Mouse (Mus musculus): ENCODE data around the gene Wipf1. TPM values are rescaled to one million over a fixed set of nuclear protein-coding genes. Genes with fewer than 3 reads are reported as not detected.

The Wipf1 gene
- polyA plus RNA-seq, 1 experiment, result 10.3 TPM

GRCm38 (mm10) chr2:73477501-73477900 is 52.0 kb downstream of the Wipf1 start:
- no peak for DNase-seq (ENCODE audit: low read depth, low spot score)
- 87% methylated on average over 7 of the region's 7 CpGs for WGBS

GRCm38 (mm10) chr2:73475519-73475918 is 54.0 kb downstream of the Wipf1 start:
- no peak for DNase-seq (ENCODE audit: low read depth, low spot score)

DNA sequence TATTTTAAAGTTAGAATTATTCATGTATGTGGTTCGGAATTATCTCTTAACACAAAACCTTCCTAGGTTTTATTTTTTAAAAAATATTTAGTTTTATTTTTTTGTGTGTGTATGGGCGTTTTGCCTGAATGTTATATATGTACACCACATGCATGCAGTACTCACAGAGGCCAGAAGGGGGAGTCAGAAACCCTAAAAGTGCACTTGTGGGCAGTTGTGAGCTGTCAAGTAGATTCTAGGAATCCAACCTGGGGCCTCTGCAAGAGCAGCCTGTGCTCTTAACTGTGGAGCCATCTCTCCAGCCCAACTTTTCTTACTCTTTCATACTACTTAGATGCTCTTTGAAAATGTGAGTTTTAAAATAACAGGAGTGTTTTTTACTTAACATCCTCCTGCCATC is 57.4 kb downstream of the Wipf1 start:
- 94% methylated on average over 2 of the region's 2 CpGs for WGBS
- DNase-seq (ENCODE audit: low read depth, low spot score), result no peak

More at GRCm38 (mm10) chr2:73475519-73475918, 54.0 kb downstream of the Wipf1 start:
- WGBS, result 45% methylated on average over 3 of the region's 3 CpGs

DNA sequence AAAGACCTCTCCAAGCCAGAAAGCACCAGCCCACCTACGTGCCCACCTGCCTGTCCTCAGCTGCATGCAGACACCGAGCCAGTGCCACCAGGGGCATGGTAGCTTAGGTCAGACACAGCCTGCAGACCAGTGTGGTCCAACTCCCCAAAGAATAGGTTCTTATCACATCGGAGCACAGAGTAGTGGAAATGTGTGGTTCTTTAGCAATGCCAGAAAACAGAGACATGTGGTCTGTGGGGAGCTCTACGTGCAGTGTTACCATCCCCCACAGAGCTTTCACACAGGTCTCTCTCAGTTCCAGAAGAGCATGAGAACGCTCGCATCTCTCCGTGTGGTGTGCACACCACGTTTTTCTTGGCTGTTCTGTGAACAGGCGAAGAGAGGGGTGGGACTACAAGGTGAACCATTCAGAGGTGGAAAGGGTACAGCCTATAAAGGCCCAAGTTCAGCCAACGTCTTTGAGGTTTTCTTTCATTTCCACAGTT is 59.3 kb downstream of the Wipf1 start:
- WGBS, result 73% methylated on average over 10 of the region's 10 CpGs
- DNase-seq (ENCODE audit: low read depth, low spot score), result no peak

DNA sequence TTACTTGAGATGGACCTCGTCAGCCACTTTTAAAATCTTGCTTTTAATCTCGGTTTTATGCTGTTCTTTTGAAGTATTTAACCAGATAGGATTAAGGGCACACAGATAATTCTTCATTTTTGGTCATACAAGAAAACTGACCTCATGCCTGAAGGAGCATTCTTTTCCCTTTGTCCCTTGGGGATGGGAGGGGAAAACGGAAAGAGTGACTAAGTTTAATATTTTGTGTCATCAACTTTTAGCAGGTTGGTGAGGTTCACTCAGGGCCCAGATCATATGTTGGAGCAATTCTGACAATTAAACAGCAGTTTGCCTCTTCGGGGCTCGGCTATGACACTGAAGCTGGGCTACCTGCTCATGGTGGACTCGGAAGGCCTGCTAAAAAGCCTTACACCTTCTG is 60.0 kb downstream of the Wipf1 start:
- DNase-seq (ENCODE audit: low read depth, low spot score), result no peak
- WGBS, result 76% methylated on average over 6 of the region's 6 CpGs

DNA sequence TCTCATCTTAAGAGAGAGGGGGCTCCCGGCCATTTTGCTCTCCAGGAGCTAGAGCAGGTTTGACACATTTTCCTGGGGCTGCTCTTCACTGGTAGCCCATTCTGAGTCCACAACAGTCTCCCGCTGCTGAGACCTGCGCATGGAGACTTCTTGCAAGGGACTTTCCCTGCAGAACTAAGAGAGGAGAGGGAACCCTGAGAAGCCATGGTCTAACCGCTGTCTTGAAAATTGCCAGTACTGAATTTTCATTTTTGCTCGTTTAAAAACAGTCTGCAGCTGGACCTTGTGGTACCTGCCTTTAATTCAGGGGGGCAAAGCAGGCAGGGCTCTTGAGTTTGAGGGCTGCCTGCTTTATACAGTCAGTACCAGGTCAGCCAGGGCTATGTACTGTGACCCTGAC is 60.5 kb downstream of the Wipf1 start:
- 81% methylated on average over 5 of the region's 5 CpGs for WGBS
- no peak for DNase-seq (ENCODE audit: low read depth, low spot score)

GRCm38 (mm10) chr2:73467071-73467851 is 62.3 kb downstream of the Wipf1 start:
- no peak for DNase-seq (ENCODE audit: low read depth, low spot score)
- WGBS, result 72% methylated on average over 7 of the region's 7 CpGs

DNA sequence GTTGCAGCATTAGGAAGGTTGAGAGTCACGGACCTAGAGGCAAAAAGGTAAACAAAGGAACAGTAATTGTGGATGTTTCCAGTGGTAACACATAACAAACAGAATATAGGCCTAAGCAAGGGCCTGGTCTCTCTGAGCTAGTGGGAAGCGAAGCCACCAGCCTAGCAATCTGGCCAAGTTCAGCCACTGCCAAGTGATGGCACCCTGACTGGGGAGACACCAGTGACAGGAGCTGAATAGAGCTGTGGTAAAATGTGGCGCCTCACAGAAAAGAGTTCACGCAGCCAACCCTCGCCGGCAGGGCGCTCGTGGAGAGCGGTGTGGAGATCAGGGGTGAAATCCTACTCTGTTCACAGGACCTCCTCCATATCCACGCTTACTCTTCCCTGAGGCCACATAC is 63.1 kb downstream of the Wipf1 start:
- 90% methylated on average over 10 of the region's 10 CpGs for WGBS
- no peak for DNase-seq (ENCODE audit: low read depth, low spot score)

DNA sequence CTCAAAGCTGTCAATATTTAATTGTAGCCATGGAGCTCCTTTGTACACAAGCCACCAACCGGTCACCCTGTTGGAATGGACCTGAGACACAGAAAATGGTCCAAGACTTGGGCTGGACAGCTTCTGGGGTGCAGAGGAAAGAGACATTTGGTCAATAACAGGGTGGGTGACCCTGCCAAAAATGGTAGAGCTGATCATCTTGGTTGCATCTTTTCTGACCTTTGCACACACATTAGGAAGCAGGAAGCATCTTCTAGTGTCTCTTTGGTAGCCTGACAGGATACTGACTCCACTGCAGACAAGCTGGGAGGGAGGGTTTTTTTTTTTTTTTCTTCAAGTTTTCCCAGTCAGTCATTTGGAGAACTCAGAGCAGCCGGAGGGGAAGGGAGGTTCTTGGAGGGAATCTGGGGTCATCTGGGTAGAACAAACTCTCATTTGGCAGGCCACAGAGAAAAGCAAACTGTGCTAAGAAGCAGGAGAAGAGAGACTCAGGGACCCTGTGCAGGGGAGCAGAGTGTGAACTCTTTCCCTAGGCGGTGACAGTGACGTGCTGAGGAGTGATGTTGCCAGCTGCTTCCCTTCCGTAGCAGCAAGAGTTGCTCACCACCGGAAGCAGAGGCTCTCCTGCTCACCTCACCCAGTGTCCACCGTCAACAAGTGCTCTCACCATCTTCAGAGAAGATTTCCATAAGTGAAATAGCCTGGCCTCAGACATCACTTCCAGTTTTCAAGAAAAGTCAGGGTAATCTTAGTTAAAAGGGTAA is 65.9 kb downstream of the Wipf1 start:
- DNase-seq (ENCODE audit: low read depth, low spot score), result no peak

GRCm38 (mm10) chr2:73462757-73463339 is 66.7 kb downstream of the Wipf1 start:
- no peak for DNase-seq (ENCODE audit: low read depth, low spot score)
- 74% methylated on average over 12 of the region's 12 CpGs for WGBS

More for the DNA sequence above, 65.9 kb downstream of the Wipf1 start:
- 50% methylated on average over 7 of the region's 7 CpGs for WGBS

DNA sequence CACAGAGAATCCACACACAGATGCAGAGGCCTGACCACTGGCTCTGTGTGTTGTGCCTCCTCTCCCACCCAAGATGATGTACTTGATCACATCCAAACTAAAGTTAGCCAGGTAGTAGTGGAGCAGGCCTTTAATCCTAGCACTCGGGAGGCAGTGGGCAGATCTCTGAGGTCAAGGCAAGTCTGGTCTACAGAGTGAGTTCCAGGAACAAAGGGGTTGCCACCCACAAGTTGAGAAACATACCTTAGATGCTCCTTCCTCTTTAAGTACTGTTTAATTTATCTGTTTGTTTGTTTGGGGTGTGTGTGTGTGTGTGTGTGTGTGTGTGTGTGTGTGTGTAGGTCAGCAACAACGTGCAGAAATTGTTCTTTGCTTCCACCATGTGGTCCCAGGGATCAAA is 67.3 kb downstream of the Wipf1 start:
- no peak for DNase-seq (ENCODE audit: low read depth, low spot score)
- 61% methylated on average over 2 of the region's 2 CpGs for WGBS

DNA sequence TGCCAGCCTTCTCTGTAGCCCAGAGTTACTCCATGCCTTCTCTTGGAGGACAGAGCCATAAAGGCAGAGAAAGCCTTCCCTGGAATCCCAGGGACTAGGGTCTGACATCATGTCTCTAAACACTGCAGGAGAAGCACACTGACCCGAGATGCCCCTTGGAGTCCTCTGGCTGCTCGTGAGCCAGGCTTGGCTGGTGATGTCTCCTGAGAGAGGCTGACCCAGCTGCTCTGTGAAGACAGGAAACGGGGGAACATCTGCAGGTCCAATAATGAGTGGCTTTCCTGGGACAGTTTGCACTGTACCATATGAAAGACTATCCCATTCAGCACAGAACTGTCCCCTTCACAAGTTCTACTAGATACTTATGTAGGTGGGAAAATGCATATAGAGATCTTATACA is 69.4 kb downstream of the Wipf1 start:
- WGBS, result 41% methylated on average over 3 of the region's 3 CpGs
- DNase-seq (ENCODE audit: low read depth, low spot score), result no peak

- WGBS, result 69% methylated on average over 4 of the region's 4 CpGs
- DNase-seq (ENCODE audit: low read depth, low spot score), result no peak
Observed at GRCm38 (mm10) chr2:73459607-73460153, 69.9 kb downstream of the Wipf1 start.

- no peak for DNase-seq (ENCODE audit: low read depth, low spot score)
- WGBS, result 90% methylated on average over 6 of the region's 6 CpGs
Observed at GRCm38 (mm10) chr2:73456886-73457285, 72.6 kb downstream of the Wipf1 start.

DNA sequence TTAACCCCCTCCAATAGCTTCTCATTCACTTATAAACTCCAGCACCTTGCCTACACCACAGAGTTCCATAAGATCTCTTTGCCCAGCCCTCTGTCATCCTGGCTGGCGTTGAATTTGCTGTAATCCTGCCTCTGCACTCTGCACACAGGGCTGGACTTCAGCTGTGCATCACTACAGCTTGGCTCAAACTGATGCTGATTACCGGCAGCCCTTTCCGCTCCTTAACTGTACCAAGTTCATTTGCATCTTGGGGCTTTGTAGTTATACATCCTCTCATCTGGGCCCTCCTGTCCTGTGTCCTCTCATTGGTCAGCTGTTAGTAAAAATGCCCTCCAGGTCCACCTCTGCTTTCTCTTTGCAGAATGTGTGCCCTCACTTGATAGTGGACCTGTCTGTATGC is 73.4 kb downstream of the Wipf1 start:
- 82% methylated on average over 3 of the region's 3 CpGs for WGBS
- no peak for DNase-seq (ENCODE audit: low read depth, low spot score)

GRCm38 (mm10) chr2:73455541-73455940 is 74.0 kb downstream of the Wipf1 start:
- no peak for DNase-seq (ENCODE audit: low read depth, low spot score)
- WGBS, result 80% methylated on average over 4 of the region's 4 CpGs

DNA sequence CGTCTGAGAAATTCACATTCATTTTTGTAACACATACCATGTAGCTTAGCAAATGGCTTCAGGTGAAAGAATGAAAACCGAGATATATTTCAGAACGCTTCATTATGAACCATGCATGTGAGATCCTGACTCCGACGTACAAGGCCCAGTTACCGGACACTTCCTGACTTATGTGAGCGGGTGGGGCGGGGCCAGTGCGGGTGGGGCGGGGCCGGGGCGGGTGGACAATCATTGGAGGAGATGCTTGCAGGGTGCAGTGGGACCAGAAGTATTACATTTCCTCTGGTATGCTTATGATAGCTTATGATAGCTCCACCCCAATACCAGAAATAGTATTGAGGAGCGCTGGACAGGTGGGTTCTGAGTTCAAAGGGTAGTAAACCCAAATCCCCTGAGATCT is 74.9 kb downstream of the Wipf1 start:
- DNase-seq (ENCODE audit: low read depth, low spot score), result no peak
- WGBS, result 80% methylated on average over 13 of the region's 13 CpGs

GRCm38 (mm10) chr2:73454186-73454585 is 75.3 kb downstream of the Wipf1 start:
- DNase-seq (ENCODE audit: low read depth, low spot score), result no peak
- WGBS, result 85% methylated on average over 4 of the region's 4 CpGs

GRCm38 (mm10) chr2:73453717-73454116 is 75.8 kb downstream of the Wipf1 start:
- DNase-seq (ENCODE audit: low read depth, low spot score), result no peak
- 61% methylated on average over 4 of the region's 4 CpGs for WGBS

DNA sequence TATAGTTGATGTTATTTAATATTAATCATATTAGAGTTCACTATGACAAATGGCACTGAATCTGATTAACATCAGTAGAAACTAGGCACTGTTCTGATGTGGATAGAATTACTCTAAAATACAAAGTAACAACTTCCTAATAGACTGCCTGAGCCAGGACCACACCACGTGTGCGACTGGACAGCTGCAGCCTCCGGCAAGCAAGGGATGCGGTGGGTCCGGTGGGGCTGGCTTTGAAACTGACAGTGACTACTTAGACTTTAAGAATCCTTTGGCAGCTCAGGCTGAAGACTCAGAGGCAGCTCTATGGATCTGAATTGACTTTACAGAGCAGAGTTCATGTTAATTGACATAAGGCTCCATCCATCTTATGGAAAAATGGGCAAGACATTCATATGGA is 76.4 kb downstream of the Wipf1 start:
- DNase-seq (ENCODE audit: low read depth, low spot score), result no peak
- 71% methylated on average over 5 of the region's 5 CpGs for WGBS
